20 mouse cellular contexts compared by ENCODE assay signal in genomic region chrX:58028858-58029257, GRCm38 (mm10). TPM values are rescaled to one million over a fixed set of nuclear protein-coding genes. Genes with fewer than 3 reads are reported as not detected.
DNase-seq lines count a peak whose midpoint lies in the region; ATAC-seq and TF ChIP-seq lines count a peak whose summit lies in the region.
"Had no signal": no experiment of that assay in that cellular context is flagged by ENCODE, and none has a peak within 500 bp of the region (broad histone marks: within the 10 kb centered on the region; RNA-seq: fewer than 3 reads in every experiment).

No protein-coding gene starts in this region.

- intact Hi-C loops in left cerebral cortex, adult 2 months (cut with DNase I): no loop called here

- no peaks in the 10 kb centered on the region for H3K9me3 ChIP-seq in E14TG2a.4 (ENCODE audit: low read length)
- no peaks in the 10 kb centered on the region for H3K9me3 ChIP-seq in ES-E14 (ENCODE audit: control insufficient read depth, insufficient read depth, low read depth, low read length)
- no peaks in the 10 kb centered on the region for H3K9me3 ChIP-seq in forebrain, postnatal 0 days (ENCODE audit: low read length)
- no peaks in the 10 kb centered on the region for H3K9me3 ChIP-seq in limb, embryonic 10.5 days (replicated peaks)
- H3K9me3 ChIP-seq: intestine, embryonic 15.5 days; kidney, embryonic 15.5 days; lung, embryonic 15.5 days; stomach, embryonic 15.5 days had no signal

- peak overlapping the region; percentile 76 for H3K9ac ChIP-seq in ES-E14 (ENCODE audit: insufficient read depth, low read depth, low read length, poor library complexity, severe bottlenecking)
- H3K9ac ChIP-seq in forebrain, postnatal 0 days: no peak overlapping the region
- H3K9ac ChIP-seq: intestine, embryonic 15.5 days; kidney, embryonic 15.5 days; lung, embryonic 15.5 days; stomach, embryonic 15.5 days had no signal

- peaks cover 50% of the 10 kb centered on the region for H3K4me1 ChIP-seq in E14TG2a.4 (replicated peaks; ENCODE audit: low read depth, low read length)
- 0 out of 4 replicates have a peak, but pooled peaks cover 0 to 2% of the 10 kb centered on the region in 2 experiments for H3K4me1 ChIP-seq in ES-E14 (ENCODE audit: control insufficient read depth in 2 of 2, insufficient read depth in 2 of 2, low read length in 2 of 2, poor library complexity in 1 of 2)
- no peaks in the 10 kb centered on the region for H3K4me1 ChIP-seq in forebrain, postnatal 0 days (ENCODE audit: insufficient read depth)
- H3K4me1 ChIP-seq in limb, embryonic 10.5 days: peaks cover 14% of the 10 kb centered on the region

- no peak for DNase-seq in ES-E14 (ENCODE audit: low read depth, low spot score)
- DNase-seq in forebrain, postnatal 0 days: no peak
- peak; percentile 37 for DNase-seq in limb, embryonic 10.5 days (ENCODE audit: low spot score)
- no peak for DNase-seq in thymus, postnatal 0 days (ENCODE audit: low spot score)
- DNase-seq in natural killer cell, adult 2 months (ENCODE audit: low spot score in 2 of 2): no peak
- no peak for DNase-seq in left cerebral cortex, adult 2 months (ENCODE audit: extremely low spot score in 1 of 2, low spot score in 2 of 2)
- no peak for DNase-seq in urinary bladder, adult 18-20 months (ENCODE audit: low spot score in 2 of 2)
- DNase-seq: cerebellum, adult 11-12 months; cerebellum, postnatal 36 days; gastrocnemius, postnatal 10 days; heart, postnatal 14 days; thymus, postnatal 14 days had no signal

- in situ Hi-C loops in ES-E14 (cut with MboI; ENCODE audit: low sequenced_read_pairs in 2 of 2, unreplicated experiment in 2 of 2): no loop called here

- H3K36me3 ChIP-seq in E14TG2a.4 (ENCODE audit: insufficient read depth, low read length): peaks cover 12% of the 10 kb centered on the region
- peaks cover 23% of the 10 kb centered on the region for H3K36me3 ChIP-seq in ES-E14 (ENCODE audit: control insufficient read depth, insufficient read depth, low read length, poor library complexity, severe bottlenecking)
- H3K36me3 ChIP-seq in forebrain, postnatal 0 days (ENCODE audit: insufficient read depth): no peaks in the 10 kb centered on the region
- no peaks in the 10 kb centered on the region for H3K36me3 ChIP-seq in limb, embryonic 10.5 days
- H3K36me3 ChIP-seq: intestine, embryonic 15.5 days; kidney, embryonic 15.5 days; lung, embryonic 15.5 days; stomach, embryonic 15.5 days had no signal

- no peak for ATAC-seq in forebrain, postnatal 0 days
- ATAC-seq: intestine, embryonic 15.5 days had no signal

- H3K4me3 ChIP-seq in E14TG2a.4 (replicated peaks; ENCODE audit: low read length) (peak overlapping the region; percentile 88), ES-E14 (ENCODE audit: insufficient read depth in 1 of 2, low read depth in 1 of 2, low read length in 2 of 2, poor library complexity in 1 of 2, severe bottlenecking in 1 of 2) (peak overlapping the region; percentile 20 to 79)
- H3K4me3 ChIP-seq in forebrain, postnatal 0 days (ENCODE audit: low read depth, low read length): no peak overlapping the region
- no peak overlapping the region for H3K4me3 ChIP-seq in limb, embryonic 10.5 days
- no peak overlapping the region for H3K4me3 ChIP-seq in left cerebral cortex, adult 2 months
- H3K4me3 ChIP-seq: intestine, embryonic 15.5 days; kidney, embryonic 15.5 days; lung, embryonic 15.5 days; stomach, embryonic 15.5 days had no signal

- peak overlapping the region; percentile 17; the same call in 1 of the 2 replicates for H3K4me2 ChIP-seq in forebrain, postnatal 0 days (ENCODE audit: low read depth)
- H3K4me2 ChIP-seq: intestine, embryonic 15.5 days; kidney, embryonic 15.5 days; lung, embryonic 15.5 days; stomach, embryonic 15.5 days had no signal

- H3K27ac ChIP-seq in ES-E14 (ENCODE audit: insufficient read depth, low read depth, low read length, poor library complexity, severe bottlenecking): peak overlapping the region; percentile 53; the same call in 1 of the 2 replicates
- no peak overlapping the region for H3K27ac ChIP-seq in forebrain, postnatal 0 days (ENCODE audit: low read depth, low read length)
- H3K27ac ChIP-seq in limb, embryonic 10.5 days: no peak overlapping the region
- no peak overlapping the region for H3K27ac ChIP-seq in left cerebral cortex, adult 2 months
- H3K27ac ChIP-seq: intestine, embryonic 15.5 days; kidney, embryonic 15.5 days; lung, embryonic 15.5 days; stomach, embryonic 15.5 days had no signal

- no peak for TF ChIP-seq CTCF in E14TG2a.4 (conservative IDR thresholded peaks at IDR 0.05; ENCODE audit: low read length)
- TF ChIP-seq CTCF in forebrain, postnatal 0 days (IDR thresholded peaks at IDR 0.05; ENCODE audit: low read depth): no peak
- TF ChIP-seq CTCF in left cerebral cortex, adult 2 months (IDR thresholded peaks at IDR 0.05): no peak

- no peaks in the 10 kb centered on the region for H3K27me3 ChIP-seq in E14TG2a.4 (ENCODE audit: insufficient read depth, low read length)
- no peaks in the 10 kb centered on the region; the same call in none of the 2 replicates for H3K27me3 ChIP-seq in forebrain, postnatal 0 days (ENCODE audit: insufficient read depth, low read length)
- peaks cover 91% of the 10 kb centered on the region for H3K27me3 ChIP-seq in limb, embryonic 10.5 days (ENCODE audit: low read depth, poor library complexity, severe bottlenecking)

- WGBS in forebrain, postnatal 0 days: 49% methylated on average over 8 of the region's 8 CpGs
- 10% methylated on average over 8 of the region's 8 CpGs for WGBS in limb, embryonic 10.5 days

TF ChIP-seq in ES-E14, 5 proteins besides CTCF, POLR2A, EP300 and RAD21:
- TF ChIP-seq HCFC1 (IDR thresholded peaks at IDR 0.05; ENCODE audit: borderline replicate concordance, insufficient read depth, low read length) (no peak), CHD2 (IDR thresholded peaks at IDR 0.05; ENCODE audit: low read depth, low read length) (no peak), ZNF384 (IDR thresholded peaks at IDR 0.05; ENCODE audit: low read depth, low read length) (no peak), ZC3H11A (IDR thresholded peaks at IDR 0.05; ENCODE audit: borderline replicate concordance, low read depth, low read length) (no peak), MAFK (IDR thresholded peaks at IDR 0.05; ENCODE audit: insufficient read depth, low read depth, low read length) (no peak)

RNA-seq across cellular contexts. Expression of gene Zic3, which starts 6.4 kb away (rescaled TPM):
- 40.4 and 41.0 TPM in 2 replicates for total RNA-seq in ES-E14 (2012; rRNA removed)
- 10.1 and 16.6 TPM in 2 replicates for total RNA-seq in forebrain, postnatal 0 days (2014; rRNA removed)
- 10.2 and 13.3 TPM in 2 replicates for polyA plus RNA-seq in forebrain, postnatal 0 days (2015; fragmentation: Nextera tagmentation; extraction: Ambion mirVana)
- polyA plus RNA-seq in limb, embryonic 10.5 days (2016; fragmentation: Nextera tagmentation; extraction: Ambion mirVana): 6.7 and 11.4 TPM in 2 replicates
- polyA plus RNA-seq in thymus, postnatal 0 days (2015; fragmentation: Nextera tagmentation; extraction: Ambion mirVana): not detected in 2 replicates
- total RNA-seq in left cerebral cortex, adult 2 months (2021): 1 to 10 TPM; 2.2 to 2.8 TPM
- total RNA-seq: adrenal gland, adult 18-20 months; gastrocnemius, postnatal 10 days; heart, postnatal 14 days; liver, adult 2 months; megakaryocyte, adult 5-6 weeks had no signal
- polyA plus RNA-seq: intestine, embryonic 15.5 days; kidney, embryonic 15.5 days; liver, adult 2 months; lung, embryonic 15.5 days had no signal

Comparison
In these comparisons a context has a peak if more than half of its experiments do, and no peak if none do; other contexts are left out.
1. H3K4me3 ChIP-seq: peak in E14TG2a.4 (single experiment) and ES-E14 (2 of 2); none in forebrain, postnatal 0 days (single experiment), limb, embryonic 10.5 days (single experiment) and left cerebral cortex, adult 2 months (single experiment).